Mouse (Mus musculus) left cerebral cortex, postnatal 14 days (tissue): ENCODE data around the gene Man1c1. TPM values are rescaled to one million over a fixed set of nuclear protein-coding genes. Genes with fewer than 3 reads are reported as not detected.

Experiments used
- DNase-seq, 2 experiments: peaks; one replicate each; pipeline ENCODE4 v3.0.0; 2021 to 2022; ENCODE audit warnings: low spot score in 2 of 2, mixed read lengths in 1 of 2
- intact Hi-C: fragments of 180-260 bp; cut with DNase I; formaldehyde crosslinking; loops from one replicate; pipeline ENCODE4 v1.15.1; 2025
- total RNA-seq, 2 experiments: library from RNA; stranded (reverse); gene quantifications; 2 replicates each; pipeline ENCODE4 v1.2.3; 2021

Gene Man1c1
- total RNA-seq, 2 experiments from 2014 or later: 33.7 to 38.0 TPM

DNA sequence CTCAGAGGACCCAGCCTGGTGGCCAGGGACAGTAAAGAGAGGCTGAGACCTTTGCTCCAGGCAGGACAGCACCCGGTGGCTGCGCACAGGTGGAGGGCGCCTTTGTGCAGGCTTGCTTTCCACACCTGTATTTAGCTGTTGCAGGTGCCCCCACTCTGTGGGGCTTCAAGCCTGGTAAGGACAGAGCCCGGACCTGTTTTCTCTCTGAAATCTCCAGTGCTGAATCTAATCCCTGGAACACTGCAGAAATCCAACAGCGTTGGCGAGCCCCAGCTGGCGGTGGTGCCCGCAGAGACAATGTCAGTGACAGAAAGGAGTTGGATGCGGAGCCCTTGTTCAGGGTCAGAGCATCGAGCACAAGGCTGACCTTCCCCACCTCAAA is 84.6 kb downstream of the Man1c1 start:
- intact Hi-C loops: no loop called here
- no peak for DNase-seq

- intact Hi-C loops: no loop called here
These were observed 85.1 kb downstream of the Man1c1 start for GRCm38 (mm10) chr4:134618810-134619488.

GRCm38 (mm10) chr4:134617779-134618178 is 86.3 kb downstream of the Man1c1 start:
- intact Hi-C loops: no loop called here
- DNase-seq: no peak

More at GRCm38 (mm10) chr4:134618810-134619488, 85.1 kb downstream of the Man1c1 start:
- no peak for DNase-seq

GRCm38 (mm10) chr4:134615929-134616625 is 88.0 kb downstream of the Man1c1 start:
- intact Hi-C loops: no loop called here
- no peak for DNase-seq

DNA sequence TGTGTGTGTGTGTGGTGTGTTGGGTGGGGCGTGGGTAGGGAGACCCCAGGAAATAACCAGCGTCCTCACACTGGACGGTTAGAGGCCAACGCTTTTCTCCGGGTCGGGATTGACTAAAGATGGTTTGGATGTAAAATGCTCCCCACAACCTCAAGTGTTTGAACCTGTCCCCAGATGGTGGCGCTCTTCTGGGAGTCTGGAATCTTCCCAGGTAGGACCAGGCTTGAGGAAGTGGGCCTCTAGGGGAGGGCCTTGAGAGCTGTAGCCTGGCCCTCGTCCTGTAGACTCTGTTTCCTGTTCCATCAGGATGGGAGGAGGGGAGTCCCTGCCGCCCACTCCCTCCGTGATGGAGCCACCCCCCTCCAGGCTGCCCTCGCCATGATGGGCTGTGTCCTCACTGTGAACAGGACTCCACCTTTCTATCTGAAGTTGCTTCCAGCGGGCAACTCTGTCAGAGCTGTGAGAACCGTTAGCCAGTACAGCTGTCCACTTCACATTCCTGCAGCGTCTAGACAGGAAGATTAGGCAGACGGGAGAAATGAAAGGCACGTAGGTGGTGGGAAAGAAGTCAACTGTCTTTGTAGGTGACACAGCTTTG is 91.9 kb downstream of the Man1c1 start:
- intact Hi-C loops: no loop called here
- no peak for DNase-seq

DNA sequence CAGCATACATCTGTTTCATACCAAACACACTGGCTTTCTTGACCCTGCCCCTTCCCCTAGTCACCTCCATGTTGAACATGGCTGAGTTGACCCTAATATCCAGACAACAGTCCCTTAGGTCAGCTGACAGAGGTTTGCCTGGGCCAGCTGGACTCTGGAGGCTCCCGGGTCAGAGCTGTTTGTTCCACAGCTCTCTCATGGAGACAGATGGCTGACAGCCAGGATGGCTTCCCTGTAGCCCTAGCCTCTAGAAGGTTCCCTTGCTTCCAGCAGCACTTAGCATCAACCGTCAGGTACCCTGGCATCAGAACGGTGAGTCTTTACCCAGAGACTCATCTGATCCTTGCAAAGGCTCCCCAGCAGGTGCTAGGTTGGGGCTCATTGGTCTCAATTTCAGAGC is 93.5 kb downstream of the Man1c1 start:
- no peak for DNase-seq
- intact Hi-C loops: no loop called here

GRCm38 (mm10) chr4:134607679-134608078 is 96.4 kb downstream of the Man1c1 start:
- intact Hi-C loops: no loop called here
- DNase-seq: no peak

DNA sequence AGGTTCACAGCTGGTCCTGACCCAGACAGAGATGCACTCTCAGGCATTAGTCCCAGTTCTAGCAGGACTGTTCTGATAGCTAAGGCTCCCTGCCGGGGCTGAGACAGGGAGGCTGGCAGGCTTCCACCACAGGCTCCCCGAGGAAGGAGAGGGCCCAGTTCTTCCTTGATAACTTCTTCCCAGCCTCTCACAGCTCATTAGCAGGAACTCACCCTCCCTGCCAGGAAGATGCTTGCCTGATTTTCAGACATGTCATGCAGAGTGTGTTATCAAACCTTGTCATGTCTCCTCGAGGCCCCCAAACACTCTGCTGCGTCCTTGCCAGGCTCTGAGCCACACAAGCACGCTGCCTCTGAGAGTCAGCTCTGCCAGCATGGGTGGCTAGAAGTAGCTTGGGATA is 98.0 kb downstream of the Man1c1 start:
- intact Hi-C loops: no loop called here
- peak in 1 of 2 experiments; percentile 60 for DNase-seq

GRCm38 (mm10) chr4:134604472-134604871 is 99.6 kb downstream of the Man1c1 start:
- intact Hi-C loops: no loop called here
- DNase-seq: no peak

GRCm38 (mm10) chr4:134603553-134603952 is 100.5 kb downstream of the Man1c1 start:
- intact Hi-C loops: no loop called here
- no peak for DNase-seq

DNA sequence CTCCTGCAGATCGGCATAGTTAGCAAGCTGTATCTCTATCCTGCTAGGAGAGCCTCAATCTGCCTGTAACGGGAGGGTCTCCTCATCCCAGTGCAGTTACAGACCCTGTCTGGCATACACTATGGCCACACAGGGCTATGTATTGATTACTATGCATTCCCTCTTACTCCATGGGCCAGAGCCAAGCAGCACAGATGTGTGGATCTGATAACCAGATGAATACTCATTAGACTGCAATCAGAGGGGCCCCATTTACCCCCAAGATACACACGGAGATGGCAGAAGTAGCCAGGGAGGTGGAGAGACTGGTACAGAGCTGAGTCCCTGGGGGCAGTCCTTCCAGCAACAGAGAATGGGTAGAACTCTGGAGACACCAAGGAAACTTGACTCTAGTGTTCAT is 101.5 kb downstream of the Man1c1 start:
- no peak for DNase-seq
- intact Hi-C loops: no loop called here

DNA sequence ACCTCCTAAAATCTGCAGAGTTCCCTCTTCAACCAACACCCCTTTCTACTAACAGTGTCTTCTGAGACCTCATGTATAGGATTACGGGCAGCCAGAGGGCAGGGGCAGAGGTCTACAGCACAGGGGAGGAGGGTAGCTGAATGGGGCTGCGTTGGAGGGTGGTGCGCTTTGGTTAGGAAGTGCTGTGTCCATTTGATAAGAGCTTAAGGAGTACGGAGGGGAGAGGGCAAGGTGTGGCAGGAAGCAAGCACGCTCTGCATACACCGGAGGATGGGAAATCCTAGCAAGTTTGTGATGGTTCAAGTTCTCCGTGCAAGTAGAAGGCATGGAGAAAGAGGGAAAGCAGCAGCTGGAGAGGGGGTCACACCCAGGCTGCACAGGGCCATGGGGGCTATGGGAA is 102.1 kb downstream of the Man1c1 start:
- intact Hi-C loops: no loop called here

DNA sequence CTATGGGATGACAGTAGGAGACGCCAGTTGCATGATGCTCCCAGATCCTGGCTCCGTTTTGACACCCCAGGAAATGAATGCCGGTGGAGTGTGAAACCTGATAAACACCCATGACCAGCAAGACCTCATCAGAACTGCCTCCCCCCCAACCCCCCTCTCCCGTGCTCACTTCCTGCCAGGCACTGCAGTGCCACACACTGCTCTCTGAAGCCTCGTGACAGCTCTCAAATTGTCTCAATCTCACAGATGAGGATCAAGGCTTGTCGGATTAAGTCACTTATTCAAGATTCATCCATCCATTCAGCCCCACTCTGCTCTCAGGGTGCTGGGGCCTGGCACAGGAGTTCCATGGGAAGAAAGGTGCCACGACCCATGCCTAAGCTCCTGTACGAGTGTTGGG is 102.7 kb downstream of the Man1c1 start:
- no peak for DNase-seq
- intact Hi-C loops: no loop called here

More for the DNA sequence above, 102.1 kb downstream of the Man1c1 start:
- no peak for DNase-seq

DNA sequence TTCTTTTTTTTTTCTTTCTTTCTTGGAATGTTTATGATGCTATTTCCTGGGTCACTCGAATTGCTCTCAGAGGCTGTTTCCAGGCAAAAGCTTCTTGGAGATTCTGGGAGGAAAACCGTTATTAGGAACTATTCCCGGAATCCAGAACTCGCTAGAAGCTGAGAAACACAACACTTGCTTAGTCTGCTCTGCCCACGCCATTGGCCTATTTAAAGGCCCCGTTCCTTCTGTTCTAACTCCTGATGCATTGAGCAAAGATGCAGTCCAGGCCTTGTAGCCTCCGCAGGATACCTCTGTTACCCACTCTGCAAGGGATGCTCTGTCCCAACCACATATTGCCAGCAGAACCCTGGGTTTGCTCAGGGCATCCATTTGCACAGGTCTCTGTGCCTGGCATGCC is 103.3 kb downstream of the Man1c1 start:
- peak in 1 of 2 experiments; percentile 47 for DNase-seq

DNA sequence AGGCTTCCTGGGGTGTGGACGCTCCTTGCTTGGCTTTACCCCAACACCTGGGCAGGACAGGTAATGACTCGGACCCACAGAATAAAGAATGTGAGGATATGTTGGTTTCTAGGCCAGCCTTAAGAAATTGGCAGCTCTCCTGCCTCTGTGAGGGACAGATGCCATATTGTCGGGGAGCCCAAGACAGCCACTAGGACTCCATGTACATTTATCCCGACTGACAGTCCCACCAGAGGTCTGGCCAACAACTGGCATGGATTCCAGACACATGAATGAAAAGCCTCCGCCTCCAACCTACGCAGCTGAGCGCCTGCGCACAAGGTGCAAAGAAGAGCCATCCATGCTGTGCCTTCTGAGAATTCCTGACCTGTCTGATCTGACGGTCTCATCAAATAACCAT is 104.0 kb downstream of the Man1c1 start:
- intact Hi-C loops: no loop called here
- no peak for DNase-seq

More for the DNA sequence above, 103.3 kb downstream of the Man1c1 start:
- intact Hi-C loops: no loop called here

DNA sequence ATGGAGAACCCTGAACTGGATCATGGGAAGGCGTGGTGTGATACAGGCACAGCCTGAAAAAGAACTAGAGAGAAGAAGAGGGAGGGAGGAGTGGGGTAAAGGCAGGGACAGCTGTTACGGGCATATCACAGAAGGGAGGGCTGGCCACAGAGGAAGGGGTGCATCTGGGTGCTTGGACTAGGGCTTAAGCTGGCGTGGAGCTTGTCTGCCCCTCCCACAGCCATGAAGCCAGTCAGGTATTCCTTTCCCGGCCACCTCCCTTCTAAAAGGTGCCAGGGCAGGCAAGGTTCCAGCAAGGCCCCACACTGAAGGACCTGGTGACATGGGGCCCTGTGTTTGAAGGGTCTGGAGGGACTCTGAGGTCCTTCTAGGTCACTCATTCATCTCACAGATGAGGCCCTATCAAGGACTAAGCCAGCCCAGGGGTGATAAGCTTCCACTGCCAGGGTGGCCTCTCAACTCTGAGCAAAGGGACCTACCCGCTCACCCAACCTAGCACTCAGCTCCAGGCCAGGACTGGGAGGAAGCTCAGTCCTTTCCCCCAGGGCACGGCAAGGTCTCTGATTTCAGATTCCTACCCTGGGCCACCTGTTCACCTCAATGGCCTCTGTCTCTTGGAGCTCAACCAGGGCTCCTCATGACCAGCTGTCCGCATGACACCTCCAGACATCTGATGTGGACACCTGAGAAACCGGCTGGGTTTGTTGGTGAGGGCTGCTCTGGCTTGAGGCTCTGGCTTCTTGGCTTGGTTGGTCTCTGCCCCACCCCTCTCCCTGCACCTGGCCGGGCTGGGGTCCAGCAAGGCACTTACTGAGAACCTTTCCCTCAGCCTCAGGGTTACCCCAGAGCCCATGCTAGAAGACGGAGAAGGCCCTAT is 107.0 kb downstream of the Man1c1 start:
- DNase-seq: no peak
- intact Hi-C loops: no loop called here

- no peak for DNase-seq
- intact Hi-C loops: no loop called here
These were observed 109.2 kb downstream of the Man1c1 start for GRCm38 (mm10) chr4:134594731-134595439.

- intact Hi-C loops: no loop called here
- DNase-seq: no peak
These were observed 111.6 kb downstream of the Man1c1 start for GRCm38 (mm10) chr4:134592442-134592841.

- intact Hi-C loops: no loop called here
- peak in 1 of 2 experiments; percentile 58 for DNase-seq
These were observed 112.5 kb downstream of the Man1c1 start for GRCm38 (mm10) chr4:134591506-134592061.
